Mouse (Mus musculus) kidney, embryonic 14.5 days (tissue): ENCODE results near the gene Gtf3a. TPM values are rescaled to one million over a fixed set of nuclear protein-coding genes. Genes with fewer than 3 reads are reported as not detected.
"Not testable (repeated sequence)": the region's sequence is repeated elsewhere in the genome, so short reads cannot be mapped to it uniquely, and the experiment has no call there.

Source experiments
- ATAC-seq: fragments of 200-750 bp; cut with Nextera tagmentation; 2 replicates; pipeline ENCODE4 v1.8.0; 2017; ENCODE audit warnings: moderate number of reproducible peaks, mild to moderate bottlenecking, moderate TSS enrichment, moderate library complexity; ENCODE audit not compliant: low FRiP score, low TSS enrichment
- H3K27ac ChIP-seq: fragments of 300-500 bp; sonication (generic); 2 replicates; pipeline ENCODE4 v1.5.1; 2014; ENCODE audit warnings: low read depth, mild to moderate bottlenecking, low read length, moderate library complexity, mixed read lengths
- H3K27me3 ChIP-seq: fragments of 300-500 bp; sonication (generic); 2 replicates; pipeline ENCODE4 v1.6.1; 2014; ENCODE audit warnings: mild to moderate bottlenecking, low read length; ENCODE audit not compliant: control insufficient read depth, insufficient read depth
- H3K36me3 ChIP-seq: fragments of 300-500 bp; sonication (generic); 2 replicates; pipeline ENCODE4 v1.6.1; 2014; ENCODE audit warnings: low read length, mixed read lengths; ENCODE audit not compliant: control insufficient read depth, insufficient read depth
- H3K4me1 ChIP-seq: fragments of 300-500 bp; sonication (generic); 2 replicates; pipeline ENCODE4 v1.6.1; 2014; ENCODE audit warnings: low read length, mixed read lengths; ENCODE audit not compliant: control insufficient read depth, insufficient read depth
- H3K4me2 ChIP-seq: fragments of 300-500 bp; sonication (generic); replicated peaks from 2 replicates; pipeline ENCODE4 v1.6.1; 2014; ENCODE audit warnings: low read depth, mild to moderate bottlenecking, low read length
- H3K4me3 ChIP-seq: fragments of 300-500 bp; sonication (generic); 2 replicates; pipeline ENCODE4 v1.5.1; 2014; ENCODE audit warnings: mild to moderate bottlenecking, low read length
- H3K9ac ChIP-seq: fragments of 300-500 bp; sonication (generic); 2 replicates; pipeline ENCODE4 v1.6.1; 2014; ENCODE audit warnings: low read depth, mild to moderate bottlenecking, low read length, moderate library complexity
- H3K9me3 ChIP-seq: fragments of 300-500 bp; sonication (generic); 2 replicates; pipeline ENCODE4 v1.6.1; 2016; ENCODE audit warnings: low read length; ENCODE audit not compliant: control insufficient read depth
- WGBS: fragments of 180-500 bp; shearing (Covaris S2); extraction: QIAGEN DNeasy Blood & Tissue Kit; methylation state at CpG from one replicate; pipeline ENCODE4 v1.1.7; 2014; 5-methylcytosine and 5-hydroxymethylcytosine counted together
- polyA plus RNA-seq: library from polyadenylated mRNA; unstranded; fragments of >200 nt; fragmentation: Nextera tagmentation; extraction: Ambion mirVana; gene quantifications from 2 replicates; pipeline ENCODE4 v1.2.1, GENCODE M21; 2014

The Gtf3a gene
- polyA plus RNA-seq, 1 experiment from 2014 or later = 137 TPM

GRCm38 (mm10) chr5:146914088-146914766, 34.2 kb upstream of the Gtf3a start:
- Histone ChIP-seq H3K4me1 (peaks cover 6% of the 10 kb centered on the region; the same call in 1 of the 2 replicates), H3K36me3 (no peaks in the 10 kb centered on the region), H3K4me3 (no peak overlapping the region), H3K9ac (no peak overlapping the region), H3K27me3 (no peaks in the 10 kb centered on the region), H3K9me3 (no peaks in the 10 kb centered on the region), H3K27ac (no peak overlapping the region), H3K4me2 (no peak overlapping the region)
- ATAC-seq = peak; percentile 61; the same call in 1 of the 2 replicates
- 23% methylated on average over 9 of the region's 9 CpGs for WGBS

GRCm38 (mm10) chr5:146916273-146916672, 32.2 kb upstream of the Gtf3a start:
- no peak overlapping the region for H3K4me3 ChIP-seq
- ATAC-seq = no peak
- H3K9ac ChIP-seq = no peak overlapping the region
- no peaks in the 10 kb centered on the region for H3K9me3 ChIP-seq
- peaks cover 19% of the 10 kb centered on the region for H3K4me1 ChIP-seq
- H3K27ac ChIP-seq = no peak overlapping the region
- no peak overlapping the region for H3K4me2 ChIP-seq
- H3K27me3 ChIP-seq = no peaks in the 10 kb centered on the region
- WGBS = 76% methylated on average over 8 of the region's 8 CpGs
- no peaks in the 10 kb centered on the region for H3K36me3 ChIP-seq

GRCm38 (mm10) chr5:146916806-146917205, 31.7 kb upstream of the Gtf3a start:
- Histone ChIP-seq H3K27me3 (no peaks in the 10 kb centered on the region), H3K4me3 (no peak overlapping the region), H3K27ac (no peak overlapping the region), H3K9ac (no peak overlapping the region), H3K9me3 (no peaks in the 10 kb centered on the region), H3K36me3 (no peaks in the 10 kb centered on the region), H3K4me1 (peaks cover 19% of the 10 kb centered on the region), H3K4me2 (no peak overlapping the region)
- no peak for ATAC-seq
- 36% methylated on average over 6 of the region's 6 CpGs for WGBS

- WGBS = 96% methylated on average over 6 of the region's 6 CpGs
- not testable (repeated sequence) for ATAC-seq, H3K4me2 ChIP-seq, H3K4me3 ChIP-seq, H3K27me3 ChIP-seq, H3K36me3 ChIP-seq, H3K27ac ChIP-seq, H3K9ac ChIP-seq, H3K9me3 ChIP-seq
- peaks cover 17% of the 10 kb centered on the region for H3K4me1 ChIP-seq
These were observed 31.1 kb upstream of the Gtf3a start for GRCm38 (mm10) chr5:146917357-146917756.

- H3K36me3 ChIP-seq = no peaks in the 10 kb centered on the region
- no peak overlapping the region for H3K9ac ChIP-seq
- no peaks in the 10 kb centered on the region for H3K27me3 ChIP-seq
- H3K4me1 ChIP-seq = peaks cover 13% of the 10 kb centered on the region; the same call in 1 of the 2 replicates
- WGBS = 7% methylated on average over 6 of the region's 6 CpGs
- peak; percentile 53; the same call in 1 of the 2 replicates for ATAC-seq
- no peak overlapping the region for H3K27ac ChIP-seq
- peak overlapping the region; percentile 50 for H3K4me2 ChIP-seq
- H3K4me3 ChIP-seq = peak overlapping the region; percentile 28
- H3K9me3 ChIP-seq = no peaks in the 10 kb centered on the region
These were observed 28.6 kb upstream of the Gtf3a start for GRCm38 (mm10) chr5:146919874-146920273.

GRCm38 (mm10) chr5:146920314-146921161, 27.9 kb upstream of the Gtf3a start:
- Histone ChIP-seq H3K36me3 (no peaks in the 10 kb centered on the region), H3K4me1 (peaks cover 13% of the 10 kb centered on the region; the same call in 1 of the 2 replicates), H3K4me2 (peak overlapping the region; percentile 50), H3K9ac (no peak overlapping the region), H3K4me3 (peak overlapping the region; percentile 28), H3K9me3 (0 out of 2 replicates have a peak, but pooled peaks cover under 1% of the 10 kb centered on the region), H3K27me3 (no peaks in the 10 kb centered on the region), H3K27ac (no peak overlapping the region)
- peak; percentile 63; the same call in 1 of the 2 replicates for ATAC-seq
- WGBS = 4% methylated on average over 21 of the region's 27 CpGs

- no peak for ATAC-seq
- Histone ChIP-seq H3K36me3 (no peaks in the 10 kb centered on the region), H3K4me3 (no peak overlapping the region), H3K9me3 (0 out of 2 replicates have a peak, but pooled peaks cover 2% of the 10 kb centered on the region), H3K27me3 (no peaks in the 10 kb centered on the region), H3K27ac (no peak overlapping the region), H3K4me1 (peaks cover 13% of the 10 kb centered on the region; the same call in 1 of the 2 replicates), H3K9ac (no peak overlapping the region), H3K4me2 (peak overlapping the region; percentile 50; the same call in 1 of the 2 replicates)
- 24% methylated on average over 8 of the region's 8 CpGs for WGBS
These were observed 27.2 kb upstream of the Gtf3a start for GRCm38 (mm10) chr5:146921224-146921623.

GRCm38 (mm10) chr5:146923547-146923946, 24.9 kb upstream of the Gtf3a start:
- Histone ChIP-seq H3K4me3 (no peak overlapping the region), H3K27ac (no peak overlapping the region), H3K36me3 (no peaks in the 10 kb centered on the region), H3K27me3 (no peaks in the 10 kb centered on the region), H3K4me2 (no peak overlapping the region), H3K4me1 (peaks cover 13% of the 10 kb centered on the region; the same call in 1 of the 2 replicates), H3K9me3 (0 out of 2 replicates have a peak, but pooled peaks cover 2% of the 10 kb centered on the region), H3K9ac (no peak overlapping the region)
- no peak for ATAC-seq
- WGBS = 62% methylated on average over 5 of the region's 5 CpGs
